Mouse (Mus musculus): Measurements from ENCODE around the gene Slc12a6. TPM values are rescaled to one million over a fixed set of nuclear protein-coding genes. Genes with fewer than 3 reads are reported as not detected.

Slc12a6 gene
- polyA plus RNA-seq, 1 experiment from 2014 or later: 11.8 TPM

DNA sequence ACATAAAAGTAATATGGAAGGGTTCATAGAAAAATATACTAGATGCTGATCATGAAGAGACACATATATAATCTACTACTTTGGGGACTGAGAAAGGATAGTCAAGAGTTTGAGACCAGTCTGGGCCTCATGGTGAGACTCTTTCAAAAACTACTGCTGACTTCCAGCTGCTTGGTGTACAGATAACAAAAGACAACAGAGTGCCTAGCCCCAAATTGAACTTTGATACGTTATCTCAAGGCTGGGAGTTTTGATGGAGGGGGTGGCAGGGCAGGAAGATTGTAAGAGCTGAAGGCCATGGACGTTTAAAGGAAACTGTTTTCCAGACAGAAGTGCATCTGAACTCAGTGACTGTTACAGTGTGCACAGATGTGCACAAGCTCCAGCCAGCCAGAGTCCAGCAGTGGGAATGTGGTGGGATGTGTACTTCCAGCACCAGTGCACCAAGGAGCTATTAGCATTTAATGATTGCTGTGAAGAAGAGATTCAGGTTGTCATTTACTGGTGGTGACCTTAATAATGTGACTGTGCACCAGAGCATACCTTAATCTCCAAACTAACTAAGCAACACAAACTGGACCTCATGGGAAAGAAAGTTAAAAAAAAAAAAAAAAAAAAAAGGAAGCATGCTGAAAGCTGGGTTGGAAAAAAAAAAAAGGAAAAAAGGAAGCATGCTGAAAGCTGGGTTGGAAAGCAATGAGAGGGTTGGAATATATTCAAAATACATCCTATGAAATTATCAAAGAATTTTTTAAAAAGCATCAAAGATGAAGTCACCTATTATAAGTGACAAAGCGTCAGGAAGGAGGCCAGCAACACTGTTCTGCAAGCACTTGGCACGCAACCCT is 66.7 kb downstream of the Slc12a6 start:
- Histone ChIP-seq H3K27me3 (no peaks in the 10 kb centered on the region), H3K27ac (replicated peaks) (no peak overlapping the region), H3K36me3 (peaks cover 14% of the 10 kb centered on the region), H3K4me2 (replicated peaks) (no peak overlapping the region), H3K9ac (no peak overlapping the region), H3K4me3 (replicated peaks) (no peak overlapping the region), H3K9me3 (replicated peaks) (no peaks in the 10 kb centered on the region), H3K4me1 (no peaks in the 10 kb centered on the region)
- 77% methylated on average over 4 of the region's 4 CpGs for WGBS
- ATAC-seq (ENCODE audit: insufficient number of reproducible peaks, low FRiP score, low TSS enrichment, low read depth): no peak

DNA sequence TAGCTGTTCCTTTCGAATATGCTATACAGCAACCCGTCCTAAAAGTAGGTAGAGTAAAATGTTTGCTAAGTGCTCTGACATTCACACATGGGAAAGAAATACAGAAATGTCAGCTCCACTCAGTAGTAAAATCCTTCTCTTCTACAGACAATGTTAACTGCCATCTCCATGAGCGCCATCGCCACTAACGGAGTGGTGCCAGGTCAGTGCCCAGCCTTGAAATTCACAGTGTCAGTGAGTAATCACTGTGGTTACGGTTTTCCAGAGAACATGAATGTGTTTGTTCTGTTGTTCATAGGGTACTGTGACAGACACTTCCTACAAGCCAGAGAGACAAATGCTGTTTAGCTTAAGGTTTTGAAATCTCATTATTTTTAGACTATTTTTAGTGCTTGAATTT is 71.6 kb downstream of the Slc12a6 start:
- H3K4me3 ChIP-seq (replicated peaks): no peak overlapping the region
- H3K27me3 ChIP-seq: no peaks in the 10 kb centered on the region
- 90% methylated on average over 6 of the region's 6 CpGs for WGBS
- peaks cover 23% of the 10 kb centered on the region for H3K36me3 ChIP-seq
- H3K4me2 ChIP-seq (replicated peaks): no peak overlapping the region
- H3K27ac ChIP-seq (replicated peaks): no peak overlapping the region
- no peaks in the 10 kb centered on the region for H3K9me3 ChIP-seq (replicated peaks)
- H3K9ac ChIP-seq: no peak overlapping the region
- H3K4me1 ChIP-seq: no peaks in the 10 kb centered on the region
- ATAC-seq (ENCODE audit: insufficient number of reproducible peaks, low FRiP score, low TSS enrichment, low read depth): no peak

- Histone ChIP-seq H3K4me3 (replicated peaks) (no peak overlapping the region), H3K27ac (replicated peaks) (no peak overlapping the region), H3K27me3 (no peaks in the 10 kb centered on the region), H3K4me2 (replicated peaks) (no peak overlapping the region), H3K9me3 (replicated peaks) (no peaks in the 10 kb centered on the region), H3K36me3 (peaks cover 21% of the 10 kb centered on the region; the same call in 1 of the 2 replicates), H3K4me1 (no peaks in the 10 kb centered on the region), H3K9ac (no peak overlapping the region)
- 82% methylated on average over 2 of the region's 2 CpGs for WGBS
- no peak for ATAC-seq (ENCODE audit: insufficient number of reproducible peaks, low FRiP score, low TSS enrichment, low read depth)
These were observed 74.1 kb downstream of the Slc12a6 start for GRCm38 (mm10) chr2:112339736-112340135.

DNA sequence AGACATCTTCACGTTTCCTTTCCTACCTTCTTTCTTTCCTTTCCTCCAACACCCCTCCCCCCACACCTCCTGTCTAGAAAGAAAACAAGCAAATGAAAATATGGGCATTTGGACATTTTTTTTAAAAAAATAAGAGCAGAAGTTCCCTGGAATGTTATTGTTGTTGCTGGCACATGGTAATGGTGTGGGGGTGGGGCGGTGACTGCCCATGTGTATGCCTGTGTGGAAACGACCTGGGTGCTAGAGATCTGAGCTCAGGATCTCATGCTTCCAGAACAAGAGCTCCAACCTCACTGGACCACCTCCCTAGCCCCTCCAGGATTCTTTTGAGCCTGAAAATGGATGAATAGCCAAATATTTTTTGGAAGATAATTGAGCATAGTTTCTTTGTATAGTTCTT is 75.5 kb downstream of the Slc12a6 start:
- 66% methylated on average over 3 of the region's 3 CpGs for WGBS
- Histone ChIP-seq H3K27me3 (no peaks in the 10 kb centered on the region), H3K9ac (no peak overlapping the region), H3K9me3 (replicated peaks) (no peaks in the 10 kb centered on the region), H3K36me3 (peaks cover 17% of the 10 kb centered on the region; the same call in 1 of the 2 replicates), H3K4me1 (no peaks in the 10 kb centered on the region), H3K4me2 (replicated peaks) (no peak overlapping the region), H3K27ac (replicated peaks) (no peak overlapping the region), H3K4me3 (replicated peaks) (no peak overlapping the region)
- no peak for ATAC-seq (ENCODE audit: insufficient number of reproducible peaks, low FRiP score, low TSS enrichment, low read depth)

GRCm38 (mm10) chr2:112348246-112348645 is 82.6 kb downstream of the Slc12a6 start:
- H3K4me1 ChIP-seq: no peaks in the 10 kb centered on the region
- no peak overlapping the region for H3K27ac ChIP-seq (replicated peaks)
- ATAC-seq (ENCODE audit: insufficient number of reproducible peaks, low FRiP score, low TSS enrichment, low read depth): no peak
- WGBS: 84% methylated on average over 3 of the region's 3 CpGs
- no peak overlapping the region for H3K4me3 ChIP-seq (replicated peaks)
- H3K9me3 ChIP-seq (replicated peaks): no peaks in the 10 kb centered on the region
- H3K9ac ChIP-seq: no peak overlapping the region
- no peak overlapping the region for H3K4me2 ChIP-seq (replicated peaks)
- no peaks in the 10 kb centered on the region for H3K27me3 ChIP-seq
- peaks cover 46% of the 10 kb centered on the region for H3K36me3 ChIP-seq

DNA sequence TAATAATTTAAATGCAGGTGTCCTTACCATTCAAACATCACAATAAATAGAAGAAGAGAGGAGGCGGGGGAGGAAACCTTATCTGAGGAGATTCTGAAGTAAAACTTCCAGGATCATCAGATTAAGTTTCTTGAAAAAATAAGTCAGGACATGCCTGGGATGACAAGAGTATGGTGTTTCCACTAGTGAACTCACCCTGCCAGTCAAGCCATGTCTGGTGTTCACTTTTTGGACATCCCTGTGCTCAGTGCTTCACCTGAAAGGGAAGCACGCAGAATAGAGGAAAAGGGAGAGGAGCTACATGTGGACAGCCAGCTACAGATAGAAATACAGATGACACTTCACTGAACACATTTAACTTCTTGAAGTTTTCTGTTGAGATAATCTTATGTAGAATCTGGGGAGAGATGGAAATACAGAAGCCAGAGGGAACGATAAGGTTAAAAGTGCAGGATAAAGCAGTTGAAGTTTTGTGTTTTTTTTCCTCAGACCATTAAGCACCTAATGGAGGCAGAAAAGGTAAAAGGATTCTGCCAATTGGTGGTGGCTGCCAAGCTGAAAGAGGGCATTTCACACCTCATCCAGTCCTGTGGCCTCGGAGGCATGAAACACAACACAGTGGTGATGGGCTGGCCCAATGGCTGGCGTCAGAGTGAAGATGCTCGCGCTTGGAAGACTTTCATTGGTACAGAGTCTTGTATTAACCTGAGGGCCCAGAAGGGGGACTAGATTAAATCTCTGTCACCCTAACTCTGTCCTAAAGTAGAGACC is 88.2 kb downstream of the Slc12a6 start:
- H3K27ac ChIP-seq (replicated peaks): no peak overlapping the region
- no peaks in the 10 kb centered on the region for H3K27me3 ChIP-seq
- H3K4me1 ChIP-seq: no peaks in the 10 kb centered on the region
- no peak overlapping the region for H3K4me2 ChIP-seq (replicated peaks)
- no peak for ATAC-seq (ENCODE audit: insufficient number of reproducible peaks, low FRiP score, low TSS enrichment, low read depth)
- no peaks in the 10 kb centered on the region for H3K9me3 ChIP-seq (replicated peaks)
- no peak overlapping the region for H3K9ac ChIP-seq
- no peak overlapping the region for H3K4me3 ChIP-seq (replicated peaks)
- peaks cover 65% of the 10 kb centered on the region for H3K36me3 ChIP-seq
- WGBS: 91% methylated on average over 7 of the region's 7 CpGs

DNA sequence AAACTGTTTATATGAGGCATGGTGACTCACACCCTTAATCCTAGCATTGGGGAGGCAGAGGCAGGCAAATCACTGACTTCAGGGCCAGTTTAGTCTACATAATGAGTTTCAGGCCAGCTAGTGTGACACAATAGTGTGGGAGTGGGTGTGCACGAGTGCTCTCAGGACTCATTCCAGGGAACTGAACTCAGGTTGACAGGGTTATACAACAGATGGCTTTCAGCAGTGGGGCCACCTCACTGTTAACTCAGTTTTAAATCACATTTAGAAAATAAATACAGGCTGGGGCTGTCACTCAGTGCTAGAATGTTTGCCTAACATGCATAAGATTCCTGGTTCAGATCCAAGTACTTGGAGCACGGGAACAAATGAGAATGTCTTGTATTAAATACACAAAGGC is 94.0 kb downstream of the Slc12a6 start:
- peaks cover 74% of the 10 kb centered on the region for H3K36me3 ChIP-seq
- H3K27ac ChIP-seq (replicated peaks): no peak overlapping the region
- no peaks in the 10 kb centered on the region for H3K9me3 ChIP-seq (replicated peaks)
- no peaks in the 10 kb centered on the region for H3K27me3 ChIP-seq
- H3K4me1 ChIP-seq: no peaks in the 10 kb centered on the region
- 52% methylated on average over 2 of the region's 2 CpGs for WGBS
- no peak overlapping the region for H3K9ac ChIP-seq
- no peak overlapping the region for H3K4me2 ChIP-seq (replicated peaks)
- no peak overlapping the region for H3K4me3 ChIP-seq (replicated peaks)
- no peak for ATAC-seq (ENCODE audit: insufficient number of reproducible peaks, low FRiP score, low TSS enrichment, low read depth)

GRCm38 (mm10) chr2:112360012-112360780 is 94.6 kb downstream of the Slc12a6 start:
- H3K4me3 ChIP-seq (replicated peaks): no peak overlapping the region
- H3K36me3 ChIP-seq: peaks cover 74% of the 10 kb centered on the region
- no peak overlapping the region for H3K4me2 ChIP-seq (replicated peaks)
- H3K9ac ChIP-seq: no peak overlapping the region
- H3K4me1 ChIP-seq: no peaks in the 10 kb centered on the region
- no peak for ATAC-seq (ENCODE audit: insufficient number of reproducible peaks, low FRiP score, low TSS enrichment, low read depth)
- 83% methylated on average over 12 of the region's 12 CpGs for WGBS
- no peaks in the 10 kb centered on the region for H3K27me3 ChIP-seq
- no peaks in the 10 kb centered on the region for H3K9me3 ChIP-seq (replicated peaks)
- H3K27ac ChIP-seq (replicated peaks): no peak overlapping the region

GRCm38 (mm10) chr2:112360781-112361169 is 95.2 kb downstream of the Slc12a6 start:
- Histone ChIP-seq H3K27ac (replicated peaks) (no peak overlapping the region), H3K4me2 (replicated peaks) (no peak overlapping the region), H3K9ac (no peak overlapping the region), H3K27me3 (no peaks in the 10 kb centered on the region), H3K4me1 (no peaks in the 10 kb centered on the region), H3K4me3 (replicated peaks) (no peak overlapping the region), H3K9me3 (replicated peaks) (no peaks in the 10 kb centered on the region), H3K36me3 (peaks cover 70% of the 10 kb centered on the region)
- ATAC-seq (ENCODE audit: insufficient number of reproducible peaks, low FRiP score, low TSS enrichment, low read depth): no peak
- WGBS: 81% methylated on average over 2 of the region's 2 CpGs

DNA sequence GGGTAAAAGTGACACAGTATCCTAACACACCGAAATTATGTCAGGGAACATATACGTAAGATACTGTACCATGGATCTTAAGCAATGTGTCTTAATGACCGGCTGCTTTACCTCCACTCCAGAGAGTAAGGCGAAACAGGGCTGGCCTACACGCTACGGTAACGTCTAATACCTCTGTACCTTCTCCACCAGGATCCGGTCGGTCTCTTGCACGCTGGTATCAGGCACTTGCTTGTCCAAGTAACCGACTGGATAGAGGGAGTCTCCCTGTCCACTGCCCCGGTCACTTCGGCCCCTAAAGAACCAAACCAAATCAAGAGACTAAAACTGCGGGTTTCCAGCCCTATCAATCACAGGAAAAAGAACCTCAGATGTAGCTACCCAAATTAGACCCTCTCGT is 101.6 kb downstream of the Slc12a6 start:
- Histone ChIP-seq H3K4me1 (peaks cover 13% of the 10 kb centered on the region), H3K27me3 (no peaks in the 10 kb centered on the region), H3K4me3 (replicated peaks) (peak overlapping the region; percentile 96), H3K9ac (peak overlapping the region; percentile 83), H3K4me2 (replicated peaks) (peak overlapping the region; percentile 86), H3K36me3 (peaks cover 20% of the 10 kb centered on the region), H3K9me3 (replicated peaks) (no peaks in the 10 kb centered on the region), H3K27ac (replicated peaks) (peak overlapping the region; percentile 91; the same call in 1 of the 2 replicates)
- WGBS: 13% methylated on average over 15 of the region's 15 CpGs
- ATAC-seq (ENCODE audit: insufficient number of reproducible peaks, low FRiP score, low TSS enrichment, low read depth): no peak

All from embryonic facial prominence, embryonic 15.5 days (tissue).